Mouse (Mus musculus) NIH3T3 (cell line): Measurements from ENCODE around the gene Arxes1.
A peak's percentile ranks its signal among the peaks of the same experiment; 100 is the strongest.
"Not testable (repeated sequence)": the region's sequence is repeated elsewhere in the genome, so short reads cannot be mapped to it uniquely, and the experiment has no call there.

Experiments used
- DNase-seq: peaks from one replicate; pipeline ENCODE4 v3.0.0-alpha.2; 2012; ENCODE audit warnings: low read depth

Arxes1 gene

DNA sequence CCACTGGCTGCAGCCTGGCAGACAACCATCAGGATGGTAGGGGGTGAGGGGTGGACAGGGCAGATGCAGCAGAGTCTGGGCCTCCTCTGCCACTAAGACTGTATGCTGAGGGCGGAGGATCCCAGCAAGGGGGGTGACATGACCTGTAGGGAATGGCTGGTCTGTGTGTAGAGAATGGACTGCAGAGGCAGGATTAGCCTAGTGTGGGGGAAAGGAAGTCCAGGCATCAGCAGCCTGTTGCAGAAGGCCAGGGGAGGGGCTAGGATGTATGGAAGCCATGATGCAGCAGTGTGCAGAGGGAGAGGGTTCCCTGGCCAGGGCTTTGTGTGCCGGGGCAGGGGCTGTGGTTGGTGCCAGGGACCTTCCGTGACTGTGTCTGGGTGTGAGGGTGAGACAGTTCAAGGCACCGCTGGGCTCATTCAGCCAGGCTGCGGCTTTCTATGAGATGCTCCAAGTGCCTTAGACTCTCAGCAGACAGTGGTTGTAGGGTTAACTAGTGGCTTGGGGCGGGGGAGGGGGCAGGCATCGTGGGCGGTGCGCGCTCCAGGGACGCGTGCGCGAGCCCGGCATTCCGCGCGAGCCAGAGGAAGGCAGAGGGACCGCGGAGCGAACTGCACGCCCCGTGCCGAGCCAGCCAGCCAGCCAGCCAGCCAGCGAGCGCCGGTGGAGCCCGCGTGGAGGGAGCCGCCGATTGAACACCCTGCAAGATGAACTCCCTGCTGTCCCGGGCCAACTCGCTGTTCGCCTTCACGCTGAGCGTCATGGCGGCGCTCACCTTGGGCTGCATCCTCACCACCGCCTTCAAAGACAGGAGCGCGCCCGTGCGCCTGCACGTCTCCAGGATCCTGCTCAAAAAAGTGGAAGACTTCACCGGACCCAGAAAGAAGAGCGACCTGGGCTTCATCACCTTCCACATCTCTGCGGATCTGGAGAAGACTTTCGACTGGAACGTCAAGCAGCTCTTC, at the start of gene Arxes1:
TSS of gene Arxes1 (plus strand) at position 569 of the 965 bp plus-strand sequence.
- DNase-seq, result peak; percentile 35

DNA sequence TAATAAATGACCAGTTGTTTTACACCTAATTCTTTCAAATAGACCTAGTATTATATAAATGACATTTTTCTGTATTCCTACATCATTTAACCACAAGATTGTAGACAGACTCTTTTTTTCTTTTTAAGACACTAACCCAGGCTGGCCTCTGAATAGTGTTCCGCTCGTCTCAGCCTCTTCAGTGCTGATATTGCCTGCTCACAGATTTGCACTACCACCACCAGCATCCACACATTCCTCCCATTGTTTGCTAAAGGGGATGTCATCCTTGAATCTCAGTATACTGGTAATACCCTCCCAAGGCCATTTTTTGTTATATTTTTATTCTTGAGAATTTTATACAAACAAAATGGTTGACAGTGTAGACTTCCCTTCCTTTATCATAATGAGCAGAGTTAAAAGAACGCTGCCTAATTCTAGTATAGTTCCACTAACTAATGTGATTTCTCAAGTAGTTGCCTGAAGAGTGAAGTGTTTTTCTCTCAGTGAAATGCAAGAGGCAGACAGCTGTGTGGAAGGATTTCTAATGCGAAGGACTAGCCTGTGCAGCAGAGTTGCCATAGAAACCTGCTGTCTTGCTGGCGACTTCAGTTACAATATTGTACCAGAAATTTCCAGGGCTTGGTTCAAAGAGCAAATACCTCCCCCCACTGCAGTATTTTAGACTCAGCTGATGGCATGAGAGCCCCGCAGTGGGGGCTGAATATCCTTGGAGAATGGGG, 48.5 kb upstream of the Arxes1 start:
- no peak for DNase-seq

DNA sequence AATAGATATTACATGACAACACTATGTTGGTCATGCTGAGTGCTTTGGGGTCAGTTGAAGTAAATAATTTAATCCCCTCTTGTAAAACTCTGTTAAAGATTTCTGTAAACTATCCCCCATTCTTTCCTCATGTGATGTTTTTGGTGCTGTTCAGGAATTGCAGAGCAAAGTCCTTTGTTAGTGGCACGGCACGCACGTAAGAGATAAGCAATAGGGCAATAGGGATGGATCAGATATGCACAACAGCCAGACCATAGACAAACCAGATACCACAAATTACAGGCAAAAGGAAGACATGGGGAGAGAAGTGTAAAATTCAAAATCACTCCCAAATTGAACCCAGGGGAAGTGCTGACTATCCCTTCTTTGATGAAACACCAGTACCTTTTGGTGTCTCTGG, 46.9 kb upstream of the Arxes1 start:
- no peak for DNase-seq

GRCm38 (mm10) chrX:135990661-135991060, 42.5 kb upstream of the Arxes1 start:
- DNase-seq, result no peak

DNA sequence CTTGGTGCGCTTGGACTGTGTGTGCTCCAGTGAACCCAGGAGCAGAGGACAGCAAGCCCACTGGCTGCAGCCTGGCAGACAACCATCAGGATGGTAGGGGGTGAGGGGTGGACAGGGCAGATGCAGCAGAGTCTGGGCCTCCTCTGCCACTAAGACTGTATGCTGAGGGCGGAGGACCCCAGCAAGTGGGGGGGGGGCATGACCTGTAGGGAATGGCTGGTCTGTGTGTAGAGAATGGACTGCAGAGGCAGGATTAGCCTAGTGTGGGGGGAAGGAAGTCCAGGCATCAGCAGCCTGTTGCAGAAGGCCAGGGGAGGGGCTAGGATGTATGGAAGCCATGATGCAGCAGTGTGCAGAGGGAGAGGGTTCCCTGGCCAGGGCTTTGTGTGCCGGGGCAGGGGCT, 40.0 kb upstream of the Arxes1 start:
- DNase-seq, result peak; percentile 7

DNA sequence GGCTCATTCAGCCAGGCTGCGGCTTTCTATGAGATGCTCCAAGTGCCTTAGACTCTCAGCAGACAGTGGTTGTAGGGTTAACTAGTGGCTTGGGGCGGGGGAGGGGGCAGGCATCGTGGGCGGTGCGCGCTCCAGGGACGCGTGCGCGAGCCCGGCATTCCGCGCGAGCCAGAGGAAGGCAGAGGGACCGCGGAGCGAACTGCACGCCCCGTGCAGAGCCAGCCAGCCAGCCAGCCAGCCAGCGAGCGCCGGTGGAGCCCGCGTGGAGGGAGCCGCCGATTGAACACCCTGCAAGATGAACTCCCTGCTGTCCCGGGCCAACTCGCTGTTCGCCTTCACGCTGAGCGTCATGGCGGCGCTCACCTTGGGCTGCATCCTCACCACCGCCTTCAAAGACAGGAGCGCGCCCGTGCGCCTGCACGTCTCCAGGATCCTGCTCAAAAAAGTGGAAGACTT, 39.5 kb upstream of the Arxes1 start, which contains the start of gene Arxes2:
TSS of gene Arxes2 (plus strand) at position 161 of the 456 bp plus-strand sequence.
- not testable (repeated sequence) for DNase-seq

DNA sequence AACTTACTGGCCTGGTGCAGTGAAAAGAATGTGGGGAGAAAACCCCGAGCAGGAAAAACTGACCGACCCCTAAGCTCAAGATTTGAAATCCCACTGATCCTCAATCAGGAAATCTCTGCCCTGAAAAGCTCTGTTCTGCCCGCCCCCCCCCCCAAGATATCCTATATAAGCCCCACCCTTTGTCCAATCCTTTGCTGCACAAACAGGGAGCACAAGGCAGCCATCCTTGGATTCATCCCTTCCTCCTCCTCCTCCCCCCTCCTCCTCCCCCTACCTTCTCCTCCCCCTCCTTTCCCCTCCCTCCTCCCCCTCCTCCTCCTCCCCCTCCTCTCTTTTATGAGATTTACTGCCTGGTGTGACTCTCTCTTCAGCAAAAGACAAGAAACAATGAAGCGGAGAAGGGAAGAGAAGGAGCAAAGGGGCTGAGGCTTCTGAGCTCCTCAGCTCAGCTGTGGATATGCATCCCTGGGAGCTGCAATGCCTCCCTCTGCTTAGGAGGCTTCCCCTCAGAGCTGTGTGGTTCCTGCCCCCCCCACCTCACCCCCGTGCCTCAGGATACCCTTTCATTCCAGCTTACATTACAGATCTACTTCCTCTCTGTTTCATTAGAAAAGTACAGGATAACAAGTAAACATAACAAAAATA, 25.8 kb upstream of the Arxes1 start:
- no peak for DNase-seq

GRCm38 (mm10) chrX:136014392-136014791, 18.8 kb upstream of the Arxes1 start:
- peak; percentile 20 for DNase-seq

DNA sequence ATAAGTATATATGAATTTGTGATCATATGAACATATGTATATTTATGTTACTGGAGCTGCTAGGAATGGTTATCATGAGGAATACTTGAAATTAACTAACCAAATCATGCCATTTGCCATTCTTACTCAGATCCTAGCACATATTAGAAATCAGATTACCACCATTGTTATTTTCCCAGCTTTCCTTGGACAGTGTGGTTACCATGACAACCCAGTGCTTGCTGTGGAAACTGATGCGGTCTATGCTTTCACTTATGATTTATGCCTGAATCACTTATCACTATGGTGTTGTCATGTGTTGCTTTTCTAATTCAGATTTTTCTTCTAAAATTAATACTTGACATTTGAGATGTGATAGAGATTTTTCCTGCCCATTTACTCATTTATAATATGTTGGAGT, 2.8 kb upstream of the Arxes1 start:
- DNase-seq, result no peak

GRCm38 (mm10) chrX:136043726-136044125, 10.6 kb downstream of the Arxes1 start:
- no peak for DNase-seq

GRCm38 (mm10) chrX:136047528-136047927, 14.4 kb downstream of the Arxes1 start:
- peak; percentile 84 for DNase-seq

- no peak for DNase-seq
Measured at GRCm38 (mm10) chrX:136051219-136051618, 18.1 kb downstream of the Arxes1 start.

DNA sequence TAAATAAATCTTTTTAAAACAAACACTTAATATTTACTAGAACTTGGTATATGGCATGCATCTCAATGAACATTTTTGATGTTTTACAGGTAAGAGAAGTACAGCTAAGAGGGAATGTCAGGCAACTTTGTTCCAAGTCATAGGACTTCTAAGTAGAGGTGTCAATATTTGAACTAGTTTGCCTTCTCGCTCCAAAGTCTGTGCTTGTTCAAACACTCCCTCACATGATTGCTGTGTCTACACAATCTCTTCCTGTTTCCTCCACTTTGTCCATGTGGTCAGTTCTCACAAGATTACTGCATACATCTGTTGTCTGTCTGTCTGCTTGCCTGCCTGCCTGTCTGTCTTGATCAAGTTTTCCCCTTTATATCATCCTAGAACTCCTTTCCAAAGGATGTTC, 27.5 kb downstream of the Arxes1 start:
- DNase-seq, result no peak

- DNase-seq, result peak; percentile 40
Measured at GRCm38 (mm10) chrX:136067201-136067991, 34.2 kb downstream of the Arxes1 start.

DNA sequence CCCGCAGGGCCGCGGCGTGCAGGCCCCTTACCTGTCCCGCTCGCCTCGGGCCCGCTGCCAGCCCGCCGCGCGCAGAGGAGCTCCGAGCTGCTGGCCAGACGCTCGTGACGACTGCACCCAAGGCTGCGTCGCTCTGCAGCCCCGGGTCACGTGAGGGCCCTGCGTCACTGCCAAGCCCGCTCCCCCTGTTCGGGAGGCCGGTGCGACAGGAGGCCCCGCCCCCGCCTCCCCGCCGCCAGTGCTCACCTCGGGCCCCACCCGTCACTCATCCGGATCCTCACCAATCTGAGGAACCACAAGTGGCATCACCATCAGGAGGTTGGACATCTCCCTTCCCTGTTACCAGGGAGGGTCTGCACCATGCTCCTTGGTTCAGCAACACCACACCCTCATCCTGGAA, 34.9 kb downstream of the Arxes1 start, which contains the start of gene Bex2:
TSS of gene Bex2 (minus strand) at position 217 of the 400 bp plus-strand sequence.
- not testable (repeated sequence) for DNase-seq
